Mouse (Mus musculus): ENCODE results near the gene Spata5.
"Not testable (repeated sequence)": the region's sequence is repeated elsewhere in the genome, so short reads cannot be mapped to it uniquely, and the experiment has no call there.

The Spata5 gene

DNA sequence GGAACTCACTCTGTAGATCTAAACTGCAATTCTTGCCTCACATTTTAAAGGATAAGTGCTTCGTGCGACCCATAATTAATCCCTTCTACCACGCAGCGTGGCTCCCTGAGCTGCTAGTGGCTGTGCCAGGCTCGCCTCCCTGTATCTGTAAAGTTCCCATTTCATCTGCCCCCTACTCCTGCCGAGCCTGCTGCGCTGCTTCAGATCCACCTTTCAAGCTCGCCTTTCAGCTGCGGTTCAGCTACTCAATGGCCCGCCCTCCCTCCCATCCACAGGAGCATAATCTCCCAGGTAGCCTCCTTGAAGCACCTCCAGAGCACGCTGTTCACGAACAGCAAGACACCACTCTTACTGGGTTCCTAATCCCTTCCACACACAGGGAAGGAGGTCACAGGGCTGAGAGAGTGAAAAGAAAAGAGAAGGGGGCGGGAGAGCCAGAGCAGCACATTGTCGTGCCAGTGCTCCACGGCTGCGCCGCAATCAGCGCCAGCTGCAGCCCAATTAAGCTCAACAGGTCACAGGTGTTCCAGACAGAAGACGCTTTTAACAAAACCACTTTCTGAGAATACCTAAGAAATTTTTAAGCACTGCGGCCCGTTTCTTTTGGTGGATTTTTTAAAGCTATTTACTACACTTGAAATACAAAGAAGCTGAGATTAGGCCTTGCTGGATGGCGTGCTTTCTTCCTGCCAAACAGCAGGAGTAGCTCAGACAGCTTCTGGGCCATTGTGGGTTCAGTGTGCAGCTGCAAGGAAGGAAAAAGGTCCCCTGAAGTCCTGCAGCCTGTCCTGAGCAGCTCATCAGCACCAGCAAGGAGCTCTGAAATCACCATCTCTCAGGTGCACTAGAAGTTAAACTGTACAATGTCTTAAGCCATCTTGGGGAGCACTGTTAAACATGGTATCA lies 150.2 kb downstream of the Spata5 start:
- no peak for DNase-seq (ENCODE audit: low spot score in 2 of 2)

DNA sequence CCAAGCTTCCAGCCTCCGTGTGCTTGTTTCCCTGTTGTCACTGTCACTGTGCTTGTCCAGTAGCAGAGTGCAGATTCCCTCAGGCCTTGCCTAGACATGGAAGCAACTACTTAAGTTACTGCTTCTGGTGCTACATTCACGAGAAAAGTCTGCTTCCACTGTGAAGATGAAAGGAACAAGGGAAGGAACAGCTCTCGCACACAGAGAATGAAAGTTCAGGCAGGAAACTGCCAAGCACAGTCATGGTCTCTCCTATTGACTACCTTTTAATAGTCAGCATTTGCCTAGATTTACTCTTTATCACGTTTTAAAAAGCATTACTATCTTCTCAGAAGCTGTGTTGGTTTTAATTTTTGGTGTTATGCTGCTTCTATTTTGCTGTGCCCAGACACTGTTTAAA lies 151.9 kb downstream of the Spata5 start:
- no peak for DNase-seq (ENCODE audit: low spot score in 2 of 2)

DNA sequence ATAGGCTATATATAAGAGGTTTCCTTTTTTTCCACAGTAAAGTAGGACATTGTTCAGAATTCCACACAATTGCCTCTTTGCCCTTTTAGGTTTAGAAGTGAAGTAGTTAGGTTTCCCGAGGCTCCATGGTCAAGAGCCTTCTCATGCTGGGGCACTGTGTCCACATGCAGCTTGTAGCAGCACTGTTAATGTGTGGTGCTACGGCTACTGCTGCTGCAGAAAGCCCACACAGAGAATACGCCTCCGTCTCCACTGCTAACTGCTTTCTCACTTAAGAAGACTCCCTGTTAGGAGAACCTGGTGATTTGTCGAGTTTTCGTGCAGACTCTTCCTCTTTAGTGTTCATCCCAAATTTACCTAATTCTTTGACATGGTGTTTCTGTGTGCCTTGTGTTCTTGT lies 152.4 kb downstream of the Spata5 start:
- DNase-seq (ENCODE audit: low spot score in 2 of 2): no peak

DNA sequence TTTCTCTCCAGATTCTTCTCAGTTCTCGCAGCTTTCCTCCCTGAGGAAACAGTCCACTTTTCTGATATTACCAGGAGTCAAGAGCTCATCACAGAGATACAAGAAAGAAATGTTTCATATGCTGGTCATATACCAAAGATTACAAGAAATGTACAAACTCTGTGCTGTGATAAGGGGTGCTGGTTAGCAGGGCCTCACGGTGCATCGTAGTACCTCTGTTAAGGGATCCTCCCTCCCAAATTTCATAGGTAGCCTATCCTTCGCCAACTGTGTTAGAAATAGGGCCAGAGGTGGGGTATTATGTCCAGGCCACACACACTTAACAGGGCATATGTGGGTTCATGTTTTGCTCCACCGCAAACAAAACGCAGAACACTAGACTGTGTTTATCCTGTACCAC lies 157.1 kb downstream of the Spata5 start:
- no peak for DNase-seq (ENCODE audit: low spot score in 2 of 2)

DNA sequence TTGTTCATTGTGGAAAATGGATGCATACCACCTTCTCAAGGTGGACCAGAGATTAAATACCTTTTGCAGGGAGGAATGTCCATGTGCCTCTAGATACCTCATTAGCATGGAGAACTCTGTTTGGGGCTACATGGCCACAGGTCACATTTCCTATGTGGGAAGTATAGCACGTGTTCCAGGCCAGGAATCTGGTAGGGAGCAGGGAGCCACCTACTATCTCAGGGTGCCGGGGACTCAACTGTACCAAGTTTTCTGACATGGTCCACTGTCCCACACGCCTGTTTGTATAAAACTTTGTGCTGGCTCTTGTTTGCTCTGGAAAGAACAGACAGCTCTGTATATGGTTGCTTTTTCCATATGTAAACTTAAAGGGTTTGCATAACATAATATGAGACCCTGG lies 158.0 kb downstream of the Spata5 start:
- DNase-seq (ENCODE audit: low spot score in 2 of 2): no peak

DNA sequence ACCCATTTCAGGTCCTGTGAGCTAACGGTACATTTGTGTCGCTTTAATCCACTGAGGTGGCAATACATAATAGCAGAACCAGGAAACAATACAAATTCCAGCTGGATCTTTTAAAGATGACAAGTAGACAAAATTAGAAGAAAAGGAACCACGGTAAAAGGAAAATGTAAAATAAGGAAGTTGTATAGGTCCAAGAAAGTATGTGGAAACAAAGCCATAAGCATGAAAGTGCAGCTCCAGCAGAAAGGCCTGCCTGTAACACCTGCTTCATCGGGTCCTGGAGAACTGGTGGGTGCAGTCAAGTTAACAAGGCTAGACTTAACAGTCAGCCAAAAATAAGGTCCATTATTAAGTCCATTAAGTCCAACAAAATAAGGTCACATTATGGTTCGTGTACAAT lies 164.9 kb downstream of the Spata5 start:
- no peak for DNase-seq (ENCODE audit: low spot score in 2 of 2)

DNA sequence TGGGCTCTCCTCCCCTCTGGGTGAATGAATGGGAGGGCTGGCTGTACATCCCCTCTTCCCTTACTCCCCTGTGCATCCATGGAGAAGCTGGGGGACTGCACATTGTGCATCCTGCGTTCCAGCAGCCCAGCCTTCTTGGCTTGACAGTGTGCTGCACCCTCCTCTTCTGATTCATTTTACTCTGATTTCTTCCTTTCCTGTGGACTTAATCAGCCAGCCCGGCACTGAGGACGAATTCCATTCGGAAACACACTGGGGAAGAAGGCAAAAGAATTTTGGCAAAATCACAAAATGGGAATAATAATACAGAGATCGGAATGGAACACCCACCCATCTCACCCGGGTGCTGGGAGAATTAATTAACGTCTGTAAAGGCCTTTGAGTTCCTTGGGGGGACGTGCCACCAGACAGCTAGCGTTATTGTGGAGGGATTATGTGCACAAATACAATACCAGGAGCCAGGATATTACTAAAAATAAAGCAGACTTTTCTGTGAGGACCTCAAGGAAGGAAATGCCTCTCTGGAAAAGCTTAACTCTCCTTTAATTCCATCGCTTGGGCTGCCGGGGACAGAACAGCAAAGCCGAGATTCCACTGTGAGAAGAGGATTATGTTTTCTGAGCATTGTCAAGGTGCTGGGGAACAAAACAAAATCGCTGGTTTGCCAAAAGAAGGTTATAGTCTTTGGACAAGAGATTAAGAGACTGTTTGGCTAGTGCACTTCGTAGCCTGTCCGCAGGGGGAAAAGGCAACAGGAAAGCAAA lies 166.5 kb downstream of the Spata5 start:
- DNase-seq (ENCODE audit: low spot score in 2 of 2): no peak

DNA sequence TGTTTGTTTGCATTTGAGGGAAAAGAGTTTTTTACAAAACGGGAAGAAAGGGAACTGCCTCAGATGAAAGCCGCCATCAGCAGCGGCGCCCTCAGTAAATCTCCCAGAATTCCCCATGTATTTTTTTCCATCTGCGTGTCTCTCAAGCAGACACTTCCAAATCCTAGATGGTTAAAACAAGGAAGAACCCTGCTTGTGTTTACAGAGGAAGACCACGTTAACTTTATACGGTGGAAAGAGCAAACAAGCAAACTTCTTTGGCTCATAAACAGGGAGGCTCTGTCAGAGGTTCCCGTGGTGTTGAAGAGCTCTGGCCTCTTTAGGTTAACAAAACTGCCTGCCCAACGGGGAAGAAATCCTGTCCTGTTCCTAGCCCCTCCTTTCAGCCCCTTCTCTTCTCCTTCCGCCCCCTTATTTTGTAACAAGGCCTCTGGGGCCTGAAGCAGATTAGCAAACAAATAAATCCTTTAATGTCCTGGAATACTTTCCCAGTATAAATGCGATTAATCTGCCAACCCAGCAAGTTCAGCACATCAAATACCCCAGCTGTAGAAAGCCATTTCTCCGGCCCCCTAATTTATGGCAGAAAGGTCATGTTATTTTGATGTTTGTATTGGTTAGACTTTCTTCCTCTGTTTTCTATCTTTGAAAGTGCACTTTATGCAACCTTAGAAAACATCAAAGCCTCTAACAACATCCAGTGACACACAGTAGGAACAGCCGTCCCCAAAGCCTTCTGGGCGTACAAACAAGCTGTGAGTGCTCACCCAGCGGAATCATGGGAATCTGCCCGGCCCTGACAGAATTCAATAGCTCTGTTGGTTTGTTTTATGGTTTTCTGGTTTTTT lies 167.3 kb downstream of the Spata5 start:
- DNase-seq (ENCODE audit: low spot score in 2 of 2): no peak

DNA sequence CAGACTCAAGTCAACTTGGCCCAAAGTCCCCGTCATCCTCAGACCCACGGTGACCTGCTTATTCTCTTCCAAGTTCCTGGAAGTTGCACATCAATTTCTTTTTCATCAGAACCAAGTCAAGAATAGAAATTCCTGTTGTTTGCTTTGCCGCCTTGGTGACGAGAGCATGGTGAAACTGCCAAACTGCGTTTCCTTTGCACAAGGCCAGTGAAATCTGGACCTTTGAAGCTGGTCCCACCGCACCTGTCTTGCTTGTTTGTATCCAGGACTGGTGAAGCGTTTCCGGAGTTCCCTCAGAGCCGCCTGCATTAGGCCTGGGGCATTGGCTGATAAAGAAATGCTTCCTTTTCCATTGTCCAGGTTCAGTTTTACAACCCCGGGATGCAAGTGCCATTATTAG lies 176.0 kb downstream of the Spata5 start:
- DNase-seq (ENCODE audit: low spot score in 2 of 2): no peak

DNA sequence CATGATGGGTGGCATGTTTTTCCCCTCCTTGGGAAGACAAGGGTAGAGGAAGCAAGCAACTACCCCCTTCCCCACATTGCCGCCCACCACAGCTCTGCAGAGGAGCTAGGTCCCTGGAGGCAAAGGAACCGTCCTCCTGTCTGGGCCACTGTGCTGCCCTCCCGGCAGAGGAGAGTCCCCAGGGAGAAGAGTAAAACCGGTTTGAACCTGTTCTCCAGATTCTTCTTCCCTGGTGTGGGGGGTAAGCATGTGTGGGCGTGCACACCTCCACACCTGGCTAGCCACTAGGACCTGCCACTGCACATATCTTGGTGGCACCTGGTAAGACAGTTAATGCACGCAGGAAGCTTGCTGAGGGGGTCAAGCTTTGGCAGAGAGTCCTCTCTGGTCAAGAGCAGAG lies 176.8 kb downstream of the Spata5 start:
- no peak for DNase-seq (ENCODE audit: low spot score in 2 of 2)

DNA sequence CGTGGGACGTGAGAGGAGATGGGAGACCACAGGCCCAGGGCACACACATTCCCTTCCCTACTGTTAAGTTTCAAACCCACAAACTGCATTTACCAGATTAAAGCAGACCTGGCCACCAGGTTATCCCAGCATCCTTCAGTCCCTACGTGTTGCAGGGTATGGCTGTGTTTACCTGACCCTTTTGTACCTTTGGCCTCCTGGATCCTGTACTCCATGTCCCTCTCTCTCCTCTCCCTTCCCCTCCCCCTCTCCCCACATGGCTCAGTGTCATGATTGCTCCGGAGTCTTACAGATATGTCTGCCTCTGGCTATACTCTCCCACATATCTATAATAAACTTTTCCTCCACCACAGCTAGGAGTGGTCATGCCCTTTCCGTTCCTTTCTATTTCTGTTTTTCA lies 177.5 kb downstream of the Spata5 start:
- DNase-seq (ENCODE audit: low spot score in 2 of 2): no peak

DNA sequence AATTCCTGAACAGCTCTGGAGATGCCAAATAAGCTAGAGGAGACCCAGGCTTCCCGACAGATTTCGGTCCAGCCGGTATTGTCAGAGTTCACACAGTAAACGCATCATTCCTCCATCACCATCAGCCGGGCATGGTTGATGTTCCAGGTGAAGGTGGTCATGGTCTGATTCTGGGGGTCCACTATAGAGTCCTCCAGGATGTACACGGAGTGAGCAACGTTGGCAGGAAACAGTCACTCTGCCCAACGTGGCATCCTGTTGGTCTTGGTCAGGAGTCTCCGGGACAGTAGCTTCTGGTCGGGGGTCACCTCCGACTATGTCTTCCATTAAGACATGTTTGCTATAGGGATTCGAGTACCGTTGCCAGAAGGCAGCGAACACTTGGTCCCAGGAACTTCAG lies 179.9 kb downstream of the Spata5 start:
- not testable (repeated sequence) for DNase-seq (ENCODE audit: low spot score in 2 of 2)

DNA sequence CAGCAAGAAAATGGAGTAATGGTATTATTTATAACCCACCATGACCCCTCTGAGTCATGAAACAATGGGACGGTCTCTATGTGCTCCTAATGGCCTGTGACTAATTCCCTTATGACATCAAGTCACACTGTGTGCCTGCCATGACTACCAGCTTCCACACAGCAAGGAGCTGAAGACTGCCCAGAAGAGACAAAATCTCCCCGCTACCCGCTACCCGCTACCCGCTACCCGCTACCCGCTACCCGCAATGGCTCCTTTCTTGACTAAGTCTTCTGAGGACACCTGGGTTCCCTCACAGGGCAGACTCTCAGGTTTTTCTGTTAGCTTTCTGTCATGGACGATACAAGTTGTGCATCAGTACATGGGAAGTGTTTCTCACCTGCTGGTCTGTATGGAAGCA lies 182.7 kb downstream of the Spata5 start:
- DNase-seq (ENCODE audit: low spot score in 2 of 2): no peak

DNA sequence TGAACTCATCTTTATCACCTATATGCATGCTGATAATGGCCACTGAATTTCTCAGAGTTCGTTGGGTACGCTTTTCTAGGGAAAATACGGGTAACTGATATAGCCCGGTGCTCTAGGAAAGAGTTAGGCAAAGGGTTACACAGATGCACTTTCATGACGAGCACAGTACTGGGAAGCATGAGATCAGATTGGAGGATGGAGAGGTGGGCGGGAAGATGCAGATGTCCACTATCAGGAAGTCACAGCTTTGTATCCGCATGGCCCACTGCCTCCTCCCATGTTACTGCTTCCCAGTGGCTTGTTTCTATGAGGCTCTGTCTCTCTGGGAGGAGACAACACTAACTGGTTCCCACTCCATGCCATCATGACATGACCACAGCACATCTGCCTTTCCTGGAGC lies 183.2 kb downstream of the Spata5 start:
- DNase-seq (ENCODE audit: low spot score in 2 of 2): no peak

DNA sequence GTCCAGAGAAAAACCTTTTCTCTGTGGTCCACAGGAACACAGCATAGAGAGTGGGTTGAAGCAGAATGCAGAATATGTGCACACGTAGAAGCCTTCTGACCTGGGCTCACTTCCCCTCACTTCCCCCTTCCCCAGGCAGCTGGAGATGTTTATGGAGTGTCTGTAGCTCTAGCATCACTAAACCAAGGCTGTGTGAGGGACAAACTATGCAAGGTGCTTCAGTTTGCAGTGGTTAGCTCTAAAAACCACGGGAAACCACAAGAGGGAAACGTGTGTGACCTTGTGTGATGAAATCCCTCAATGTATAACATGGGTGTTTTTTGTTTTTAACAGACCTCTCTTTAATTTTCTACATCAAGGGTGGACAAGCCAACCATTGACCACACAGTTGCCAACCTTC lies 183.8 kb downstream of the Spata5 start:
- no peak for DNase-seq (ENCODE audit: low spot score in 2 of 2)

DNA sequence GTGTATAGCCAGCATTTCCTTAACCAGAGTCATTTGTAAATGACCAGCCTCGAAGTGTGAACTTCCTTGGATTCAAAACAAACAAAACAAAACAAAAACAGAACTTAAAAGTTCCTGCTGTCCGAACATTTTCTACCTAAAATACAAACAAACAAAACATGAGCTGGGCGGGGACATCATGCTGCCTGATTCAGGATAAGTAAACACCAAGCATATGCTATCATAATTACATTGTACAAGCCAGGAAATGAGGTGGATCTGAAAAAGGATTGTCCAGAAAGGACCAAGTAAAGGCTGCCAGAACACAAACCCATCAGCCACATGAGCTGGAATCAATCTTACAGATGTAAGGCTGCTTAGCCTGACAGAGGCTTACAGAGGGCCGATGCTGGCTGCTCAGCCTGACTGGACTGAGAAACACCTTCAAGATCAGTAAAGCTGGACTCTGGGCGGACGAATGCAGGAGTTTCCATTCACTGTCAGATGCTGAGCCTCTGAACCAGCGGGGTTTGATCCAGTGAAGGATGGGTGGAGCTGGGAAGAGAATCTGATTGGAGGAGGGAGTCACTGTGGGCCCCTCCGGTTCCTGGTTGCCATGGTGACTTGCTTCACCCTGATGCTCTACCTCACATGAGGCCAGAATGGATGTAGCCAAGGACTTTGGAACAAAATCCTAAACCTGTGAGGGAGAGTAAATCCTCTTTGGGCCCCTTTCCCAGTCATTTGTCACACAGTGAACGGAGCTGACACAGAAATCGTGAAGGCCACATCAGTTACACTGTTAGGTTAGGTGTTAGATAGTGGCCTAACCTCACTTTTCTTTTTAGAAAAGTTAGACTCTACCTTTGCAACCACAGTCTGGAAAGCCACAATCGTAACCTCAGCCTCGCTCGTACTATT lies 185.5 kb downstream of the Spata5 start:
- no peak for DNase-seq (ENCODE audit: low spot score in 2 of 2)

DNA sequence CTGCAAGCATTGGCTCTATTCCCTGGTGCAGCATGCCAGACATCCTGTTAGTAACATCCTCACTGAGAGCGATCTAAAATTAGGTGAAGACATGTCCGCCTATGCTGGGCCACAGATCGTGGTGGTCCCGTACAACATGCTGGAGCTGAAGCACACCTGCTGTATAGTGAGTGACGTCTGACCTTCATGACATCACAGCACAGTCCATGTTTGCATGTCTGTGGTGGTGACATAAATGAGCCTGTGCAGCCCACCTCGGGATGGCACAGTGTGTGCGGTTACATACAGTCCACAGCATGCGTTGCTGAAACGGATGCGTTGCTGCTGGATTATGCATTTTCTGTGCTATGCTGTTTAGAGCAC lies 186.2 kb downstream of the Spata5 start:
- DNase-seq (ENCODE audit: low spot score in 2 of 2): no peak

DNA sequence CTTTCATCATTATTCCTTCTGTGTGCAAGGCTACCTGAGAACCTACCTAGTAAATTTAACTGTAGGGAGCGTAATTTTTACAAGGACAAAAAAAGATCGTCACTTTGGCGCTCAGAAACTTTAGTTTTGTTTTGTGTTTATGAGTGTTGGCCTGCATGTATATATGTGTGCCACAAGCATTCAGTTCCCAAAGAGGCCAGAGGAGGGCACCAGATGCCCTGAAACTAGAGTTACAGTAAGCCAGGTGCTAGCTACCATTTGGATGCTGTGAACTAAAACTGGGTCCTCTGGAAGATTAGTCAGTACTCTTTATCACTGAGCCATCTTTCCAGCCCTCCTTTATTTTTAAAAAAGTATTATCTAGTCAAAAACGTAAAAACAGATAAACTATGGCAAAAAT lies 189.2 kb downstream of the Spata5 start:
- DNase-seq (ENCODE audit: low spot score in 2 of 2): no peak

DNA sequence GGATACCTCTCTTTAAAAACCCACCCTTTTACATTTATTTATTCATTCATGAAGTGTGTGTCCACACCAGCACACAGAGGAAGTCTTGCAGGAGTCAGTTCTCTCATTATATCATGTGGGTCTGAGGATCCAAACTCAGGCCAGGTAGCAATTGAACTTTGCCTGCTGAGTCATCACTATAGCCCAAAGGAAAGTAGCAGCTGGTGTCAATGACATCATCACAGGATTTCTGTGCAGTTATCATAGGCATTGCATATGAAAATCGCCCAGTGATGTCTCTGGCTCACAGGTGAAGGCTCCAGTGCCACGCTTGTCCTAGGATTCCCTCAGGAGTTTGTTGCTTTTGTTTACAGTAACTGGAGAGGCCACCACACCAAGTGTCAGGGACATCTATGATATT lies 191.0 kb downstream of the Spata5 start:
- DNase-seq (ENCODE audit: low spot score in 2 of 2): no peak

DNA sequence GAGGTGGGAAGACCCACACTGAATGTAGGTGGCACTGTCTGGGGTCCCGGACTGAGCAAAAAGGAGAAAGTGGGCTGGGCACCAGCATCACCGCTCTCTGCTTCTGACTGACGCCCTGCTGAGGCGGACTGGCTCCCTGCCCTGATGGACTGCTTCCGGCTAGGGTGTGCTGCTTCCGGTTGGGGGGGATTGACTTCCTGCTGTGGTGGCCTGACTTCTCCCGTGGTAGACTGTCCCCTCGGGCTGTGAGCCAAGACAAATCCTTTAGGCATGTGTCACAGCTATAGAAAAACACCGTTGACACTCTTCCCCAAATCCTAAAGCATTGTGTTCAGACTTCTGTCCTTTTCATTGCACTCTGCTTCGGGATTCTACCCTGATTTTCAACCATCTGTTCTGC lies 194.0 kb downstream of the Spata5 start:
- no peak for DNase-seq (ENCODE audit: low spot score in 2 of 2)
